Mouse (Mus musculus) heart, adult 2 months (tissue): Measurements from ENCODE around the gene Hist1h1b. TPM values are rescaled to one million over a fixed set of nuclear protein-coding genes. Genes with fewer than 3 reads are reported as not detected.
"Not testable (repeated sequence)": the region's sequence is repeated elsewhere in the genome, so short reads cannot be mapped to it uniquely, and the experiment has no call there.

Experiments used
- DNase-seq, 2 experiments: peaks; one replicate each; pipeline ENCODE4 v3.0.0; 2021
- H3K27ac ChIP-seq: fragments of 200-600 bp; 2 replicates; pipeline ENCODE4 v1.8.1; 2022
- H3K27me3 ChIP-seq: fragments of 200-500 bp; 2 replicates; pipeline ENCODE4 v1.6.1; 2012; ENCODE audit warnings: mild to moderate bottlenecking, low read length, inconsistent platforms, mixed read lengths; ENCODE audit not compliant: control insufficient read depth, insufficient read depth
- H3K36me3 ChIP-seq: fragments of 200-500 bp; 2 replicates; pipeline ENCODE4 v1.6.1; 2012; ENCODE audit warnings: low read length, inconsistent platforms; ENCODE audit not compliant: control insufficient read depth, insufficient read depth
- H3K4me1 ChIP-seq: fragments of 200-500 bp; 2 replicates; pipeline ENCODE4 v1.6.1; 2011; ENCODE audit warnings: low read length; ENCODE audit not compliant: control insufficient read depth, insufficient read depth
- H3K4me3 ChIP-seq: fragments of 200-600 bp; 2 replicates; pipeline ENCODE4 v1.8.1; 2022
- H3K79me2 ChIP-seq: fragments of 200-500 bp; replicated peaks from 2 replicates; pipeline ENCODE4 v1.6.1; 2012; ENCODE audit warnings: mild to moderate bottlenecking, inconsistent platforms, low read length, moderate library complexity, mixed read lengths; ENCODE audit not compliant: control insufficient read depth, insufficient read depth
- H3K9ac ChIP-seq: fragments of 200-500 bp; 2 replicates; pipeline ENCODE4 v1.6.1; 2012; ENCODE audit warnings: low read depth, mild to moderate bottlenecking, control low read depth, inconsistent platforms, low read length, mixed read lengths
- CTCF ChIP-seq: fragments of 200-600 bp; IDR thresholded peaks from 2 replicates; pipeline ENCODE4 v1.8.1; 2022; ENCODE audit warnings: antibody characterized with exemption, mild to moderate bottlenecking, moderate library complexity
- EP300 ChIP-seq: fragments of 200-500 bp; IDR thresholded peaks from 2 replicates; pipeline ENCODE4 v1.6.1; 2011; ENCODE audit warnings: low read depth, low read length, control low read depth; ENCODE audit not compliant: insufficient read depth
- POLR2A ChIP-seq: fragments of 200-500 bp; IDR thresholded peaks from 2 replicates; pipeline ENCODE4 v1.6.1; 2011; ENCODE audit warnings: mild to moderate bottlenecking, low read depth, low read length, control low read depth; ENCODE audit not compliant: insufficient read depth
- WGBS: fragments of 180-500 bp; shearing (Covaris S2); methylation state at CpG from one replicate; pipeline ENCODE4 v1.1.7; 2018; 5-methylcytosine and 5-hydroxymethylcytosine counted together
- intact Hi-C: fragments of 180-260 bp; cut with DNase I; formaldehyde crosslinking; loops from one replicate; pipeline ENCODE4 v1.15.1; 2025
- polyA plus RNA-seq: library from polyadenylated mRNA; depleted of rRNA; stranded (reverse); fragments of >200 nt; gene quantifications from 2 replicates; pipeline ENCODE4 v1.2.3, GENCODE M21; 2012
- total RNA-seq, 2 experiments: library from RNA; stranded (reverse); gene quantifications; 2 replicates each; pipeline ENCODE4 v1.2.3; 2021

Gene Hist1h1b
- total and polyA plus RNA-seq, 3 experiments: 2.3 to 2.5 TPM; not detected in 1

GRCm38 (mm10) chr13:21750159-21751017 is 30.0 kb downstream of the Hist1h1b start, which contains the start of gene Hist1h4k:
Hist1h4k (minus strand) TSS chr13:21750505.
- not testable (repeated sequence) for H3K36me3 ChIP-seq, H3K4me1 ChIP-seq, H3K79me2 ChIP-seq, H3K27me3 ChIP-seq
- H3K27ac ChIP-seq: peak within 1 kb of the TSS; percentile 48
- peak within 1 kb of the TSS; percentile 69 for H3K9ac ChIP-seq
- H3K4me3 ChIP-seq: peak within 1 kb of the TSS; percentile 52
- intact Hi-C loops: loop anchor here (2.0 to 10.0 kb wide), 6 partner anchors 16 to 1984 kb away; partner anchors contain the start of genes Hist1h1c, Hist1h2ac, Hist1h2ag and Hist1h2bc
- WGBS: 1% methylated on average over 52 of the region's 56 CpGs
- TF ChIP-seq POLR2A: peak; percentile 87
- DNase-seq: peak; percentile 89

- Histone ChIP-seq H3K9ac (peak overlapping the region; percentile 69; the same call in 1 of the 2 replicates), H3K27ac (no peak overlapping the region; the same call in 1 of the 2 replicates), H3K36me3 (peaks cover 2% of the 10 kb centered on the region; the same call in 1 of the 2 replicates), H3K4me3 (peak overlapping the region; percentile 52), H3K27me3 (no peaks in the 10 kb centered on the region), H3K4me1 (no peaks in the 10 kb centered on the region; the same call in none of the 2 replicates), H3K79me2 (no peaks in the 10 kb centered on the region)
- TF ChIP-seq POLR2A: no peak
- no peak for TF ChIP-seq EP300
- no peak for TF ChIP-seq CTCF
- WGBS: 27% methylated on average over 5 of the region's 5 CpGs
- no peak for DNase-seq
- intact Hi-C loops: loop anchor here (2.0 to 10.0 kb wide), 6 partner anchors 15 to 1985 kb away; partner anchors contain the start of genes Hist1h1c, Hist1h2ac, Hist1h2ag and Hist1h2bc
Observed at GRCm38 (mm10) chr13:21749387-21750158, 30.9 kb downstream of the Hist1h1b start.

GRCm38 (mm10) chr13:21745006-21745405 is 35.4 kb downstream of the Hist1h1b start:
- H3K27me3 ChIP-seq: no peaks in the 10 kb centered on the region
- WGBS: 79% methylated on average over 1 of the region's 1 CpGs
- intact Hi-C loops: no loop called here
- DNase-seq: no peak
- no peak overlapping the region for H3K9ac ChIP-seq
- H3K36me3 ChIP-seq: peaks cover 2% of the 10 kb centered on the region; the same call in 1 of the 2 replicates
- H3K4me1 ChIP-seq: no peaks in the 10 kb centered on the region; the same call in 1 of the 2 replicates
- no peaks in the 10 kb centered on the region for H3K79me2 ChIP-seq
- no peak overlapping the region for H3K4me3 ChIP-seq
- TF ChIP-seq EP300 (no peak), POLR2A (no peak), CTCF (no peak)
- no peak overlapping the region for H3K27ac ChIP-seq

- peak; percentile 75 for TF ChIP-seq POLR2A
- H3K79me2 ChIP-seq, H3K4me1 ChIP-seq, H3K27me3 ChIP-seq, H3K36me3 ChIP-seq: not testable (repeated sequence)
- intact Hi-C loops: loop anchor here (1.0 to 2.0 kb wide), 3 partner anchors 16 to 24 kb away; partner anchors contain the start of gene Hist1h4k
- WGBS: 1% methylated on average over 48 of the region's 56 CpGs
- DNase-seq: peak; percentile 71 to 77
- Histone ChIP-seq H3K27ac (peak within 1 kb of the TSS; percentile 67), H3K9ac (peak within 1 kb of the TSS; percentile 37), H3K4me3 (peak within 1 kb of the TSS; percentile 40)
Observed at GRCm38 (mm10) chr13:21734906-21735767, 45.3 kb downstream of the Hist1h1b start, which contains the start of gene Hist1h4j. Hist1h4j (plus strand) TSS chr13:21735064.
